Mouse (Mus musculus) cerebral cortex, adult 2 months (tissue): ENCODE data around the gene Fhod1.

Experiments used
- WGBS: fragments of 180-500 bp; shearing (Covaris S2); methylation state at CpG from one replicate; pipeline ENCODE4 v1.1.7; 2018; 5-methylcytosine and 5-hydroxymethylcytosine counted together

The Fhod1 gene

DNA sequence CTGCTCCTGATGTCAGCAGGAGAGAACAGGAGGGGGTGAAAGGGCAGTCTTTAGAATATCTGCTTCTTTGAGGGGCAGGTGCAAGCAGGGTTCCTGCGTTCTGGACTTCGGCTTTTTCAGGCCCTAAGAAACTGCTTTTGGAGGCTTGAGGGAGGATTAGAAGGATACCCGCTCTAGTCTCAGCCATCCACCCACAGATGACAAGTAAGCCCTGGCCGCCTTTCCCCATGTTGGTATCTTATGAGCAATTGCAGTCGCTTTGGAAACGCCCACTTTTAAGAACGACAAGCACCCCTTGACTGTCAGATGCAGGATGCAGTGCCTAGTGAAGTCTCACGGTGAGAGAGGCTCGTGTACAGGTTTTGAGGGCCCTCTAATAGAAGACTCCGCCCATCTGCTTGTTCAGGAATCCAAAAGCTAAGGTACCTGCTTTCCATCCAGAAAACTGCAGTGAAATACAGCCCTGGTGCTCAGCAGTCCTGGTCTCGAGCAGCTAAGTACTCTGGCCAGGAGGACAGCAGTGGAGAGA lies 29.0 kb downstream of the Fhod1 start:
- WGBS = 64% methylated on average over 11 of the region's 11 CpGs

DNA sequence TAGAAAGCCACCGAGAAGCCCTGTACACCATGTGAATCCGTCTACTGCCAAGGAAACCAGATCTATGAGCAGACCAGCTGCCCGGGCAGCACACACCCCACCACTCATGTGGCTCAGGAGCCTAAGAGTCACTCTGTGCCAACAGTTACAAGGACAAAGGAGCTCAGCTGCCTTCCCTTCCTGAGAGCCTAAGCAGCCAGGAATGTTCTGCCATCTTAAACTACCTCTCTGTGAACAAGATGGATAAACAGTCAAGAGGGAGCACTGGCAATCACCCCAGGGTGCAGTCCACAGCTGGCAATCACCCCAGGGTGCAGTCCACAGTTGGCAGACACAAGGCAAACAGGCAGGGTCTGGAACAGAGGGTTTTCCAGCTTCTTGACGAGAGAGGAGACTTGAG lies 29.8 kb downstream of the Fhod1 start:
- 54% methylated on average over 4 of the region's 4 CpGs for WGBS

DNA sequence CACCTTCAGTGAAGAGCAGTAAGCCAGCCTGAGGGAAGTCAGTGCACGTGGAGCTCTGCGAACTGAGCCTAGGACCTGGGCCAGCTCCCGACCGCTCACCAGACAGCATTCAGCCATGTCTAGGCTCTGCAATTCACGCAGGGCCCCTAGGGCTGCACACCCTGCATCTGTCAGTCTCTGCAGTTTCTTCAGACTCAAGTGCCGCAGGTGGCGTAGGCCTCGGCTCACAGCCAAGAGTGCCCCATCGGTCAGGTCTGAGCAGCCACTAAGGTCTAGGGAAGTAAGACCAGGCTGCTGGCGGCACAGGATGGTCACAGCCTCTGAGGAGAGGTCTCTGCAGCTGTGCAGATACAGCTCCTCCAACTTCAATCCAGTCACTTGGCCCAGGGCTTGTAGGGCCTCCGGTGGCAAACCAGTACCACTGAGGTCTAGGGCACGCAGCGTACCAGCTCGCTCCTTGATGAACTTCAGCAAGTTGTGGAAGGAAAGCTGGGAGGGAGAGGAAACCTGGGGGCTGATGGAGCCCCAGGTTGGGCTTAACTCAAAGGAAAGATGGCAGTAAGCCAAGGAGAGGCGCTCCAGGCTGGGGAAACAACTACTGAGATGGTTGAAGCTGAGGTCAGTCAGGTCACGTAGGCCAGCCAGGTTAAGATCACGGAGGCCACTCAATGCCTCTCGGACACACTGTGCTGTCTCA lies 32.5 kb downstream of the Fhod1 start:
- WGBS = 92% methylated on average over 18 of the region's 18 CpGs

DNA sequence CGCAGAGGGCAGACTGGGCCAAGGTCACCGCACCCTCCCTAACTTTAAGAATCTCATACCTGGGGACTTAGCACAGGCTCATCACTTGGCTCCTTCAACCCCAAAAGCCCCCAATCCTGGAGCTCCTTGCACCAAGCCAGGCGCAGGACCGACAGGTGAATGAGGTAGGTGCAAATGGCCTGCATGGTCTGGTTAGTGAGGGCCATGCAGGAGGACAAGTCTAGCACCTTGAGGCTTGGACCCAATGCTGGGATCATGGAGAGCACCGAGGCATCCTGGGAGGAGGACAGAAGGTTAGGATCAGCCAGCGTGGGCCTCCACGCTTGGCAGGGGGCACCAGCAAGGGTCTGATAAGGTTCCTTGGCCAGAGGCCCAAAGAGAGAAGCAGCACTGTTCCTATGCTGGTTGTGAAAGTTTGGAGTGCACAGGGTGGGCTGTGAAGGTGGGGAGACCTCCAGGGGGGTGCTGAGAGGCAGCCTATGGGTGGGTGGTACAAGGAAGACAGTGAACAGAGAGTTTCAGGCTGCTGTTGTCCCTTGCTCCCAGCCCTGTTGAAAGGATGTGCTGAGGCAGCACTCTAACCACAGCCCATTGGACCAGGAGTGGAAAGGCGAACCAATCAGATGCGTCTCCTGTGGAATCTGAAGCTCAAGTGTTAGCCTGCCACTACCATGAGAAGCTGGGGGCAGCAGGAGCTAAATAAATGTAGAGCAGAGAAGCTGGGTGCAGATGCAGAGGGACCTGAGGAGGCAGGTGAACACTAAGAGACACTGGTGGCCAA lies 33.9 kb downstream of the Fhod1 start:
- WGBS = 86% methylated on average over 9 of the region's 9 CpGs

DNA sequence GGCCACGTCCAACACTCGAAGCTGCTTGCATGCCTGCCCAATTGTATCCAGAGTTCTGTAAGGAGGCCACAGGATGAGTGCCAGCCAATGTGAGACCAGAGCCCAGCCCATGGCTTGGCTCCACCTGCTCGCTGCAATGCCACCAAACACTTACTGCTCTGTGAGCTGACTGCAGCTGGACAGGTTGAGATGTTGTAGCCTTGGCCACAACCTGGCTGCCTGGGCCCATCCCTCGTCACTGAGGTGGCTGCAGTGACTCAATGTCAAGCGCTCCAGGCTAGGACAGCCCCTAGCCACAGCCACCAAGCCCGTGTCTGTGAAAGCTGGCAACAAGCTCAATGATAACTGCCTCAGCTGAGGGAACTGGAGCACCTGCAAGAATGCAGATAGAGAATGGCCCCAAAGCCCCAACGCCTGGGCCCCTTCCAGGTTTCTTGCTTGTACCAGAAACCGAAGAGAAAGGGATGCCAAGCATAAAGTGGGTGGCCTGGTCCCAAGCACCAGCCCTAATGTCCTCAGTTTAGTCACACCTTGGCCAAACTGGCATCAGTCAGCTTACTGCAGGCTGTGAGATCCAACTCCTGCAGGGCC lies 34.8 kb downstream of the Fhod1 start:
- 81% methylated on average over 8 of the region's 8 CpGs for WGBS

DNA sequence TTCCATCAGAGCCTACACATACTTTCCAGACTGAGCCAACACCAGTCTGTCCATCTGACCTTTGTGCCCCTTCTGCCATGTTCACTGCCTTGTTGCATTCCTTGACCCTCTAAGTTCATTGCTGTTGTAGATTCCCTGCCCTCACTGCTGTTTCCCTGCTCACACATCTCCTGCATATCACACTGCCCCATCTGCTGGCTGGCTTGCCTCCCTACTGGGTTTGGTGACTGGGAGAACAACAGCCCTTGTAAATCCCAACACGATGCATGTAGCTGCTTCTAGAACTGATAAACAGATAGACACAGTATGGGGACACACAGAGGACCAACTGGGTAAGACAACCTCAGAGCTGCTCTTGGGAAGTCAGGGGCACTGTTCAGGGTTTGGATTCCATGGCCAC lies 36.0 kb downstream of the Fhod1 start:
- WGBS = 41% methylated on average over 1 of the region's 1 CpGs

DNA sequence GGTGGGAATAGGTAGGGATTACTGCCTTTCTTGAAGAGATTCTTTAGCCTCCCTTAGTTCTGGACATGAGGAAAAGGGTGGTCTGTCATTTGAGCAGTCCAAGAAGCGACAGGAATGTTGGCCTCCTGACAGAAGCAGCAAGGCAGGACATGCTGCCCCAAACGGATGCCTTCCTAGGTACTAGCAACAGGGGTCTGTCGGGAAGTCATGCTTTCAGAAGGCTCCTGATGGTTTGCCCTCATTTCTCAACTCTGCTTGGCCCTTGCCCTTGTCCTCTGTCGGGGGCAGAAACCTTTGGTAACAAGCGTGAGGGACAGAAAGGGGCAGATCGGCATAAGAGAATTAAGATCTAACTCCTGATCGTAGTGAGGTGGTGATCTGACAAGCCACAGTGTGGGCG lies 37.6 kb downstream of the Fhod1 start:
- WGBS = 85% methylated on average over 8 of the region's 8 CpGs

DNA sequence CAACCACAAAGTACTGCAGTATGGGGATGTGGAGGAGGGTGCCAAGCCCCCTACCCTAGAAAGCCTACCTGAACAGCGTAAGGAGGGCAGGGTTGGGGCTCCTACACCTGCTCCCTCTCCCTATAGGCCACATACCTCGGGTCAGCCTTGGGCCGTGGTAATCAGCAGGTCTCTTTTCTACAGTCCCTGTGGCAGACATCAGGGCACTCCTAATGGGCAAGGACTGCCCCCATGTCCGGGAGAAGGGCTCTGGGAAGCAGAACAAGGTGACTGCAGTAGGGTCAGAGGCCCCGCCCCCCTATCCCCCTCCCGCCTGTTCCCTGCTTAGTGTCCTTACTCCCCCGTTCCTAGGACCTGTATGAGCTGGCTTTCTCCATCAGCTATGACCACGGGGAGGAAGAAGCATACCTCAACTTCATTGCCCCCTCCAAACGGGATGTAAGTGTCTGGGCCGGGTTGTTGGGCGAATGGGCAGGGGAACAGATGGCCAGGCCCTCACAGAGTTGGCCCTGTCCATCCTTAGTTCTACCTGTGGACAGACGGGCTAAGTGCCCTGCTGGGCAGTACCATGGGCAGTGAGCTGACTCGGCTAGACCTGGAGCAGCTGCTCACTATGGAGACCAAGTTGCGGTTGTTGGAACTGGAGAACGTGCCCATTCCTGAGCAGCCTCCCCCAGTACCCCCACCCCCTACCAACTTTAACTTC lies 38.5 kb downstream of the Fhod1 start:
- 80% methylated on average over 15 of the region's 15 CpGs for WGBS

DNA sequence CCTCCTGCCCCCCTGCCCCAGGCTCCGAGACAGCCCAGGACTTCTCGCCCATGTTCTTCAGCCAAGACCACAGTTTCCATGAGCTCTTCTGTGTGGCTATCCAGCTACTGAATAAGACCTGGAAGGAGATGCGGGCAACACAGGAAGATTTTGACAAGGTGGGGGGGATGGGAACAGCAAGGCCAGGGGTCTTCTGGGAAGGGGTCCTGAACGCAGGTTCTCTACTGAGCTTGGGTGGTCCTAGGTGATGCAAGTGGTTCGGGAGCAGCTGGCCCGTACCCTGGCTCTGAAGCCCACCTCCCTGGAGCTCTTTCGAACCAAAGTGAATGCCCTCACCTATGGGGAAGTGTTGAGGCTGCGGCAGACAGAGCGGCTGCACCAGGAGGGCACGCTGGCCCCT lies 39.3 kb downstream of the Fhod1 start:
- WGBS = 95% methylated on average over 10 of the region's 10 CpGs

DNA sequence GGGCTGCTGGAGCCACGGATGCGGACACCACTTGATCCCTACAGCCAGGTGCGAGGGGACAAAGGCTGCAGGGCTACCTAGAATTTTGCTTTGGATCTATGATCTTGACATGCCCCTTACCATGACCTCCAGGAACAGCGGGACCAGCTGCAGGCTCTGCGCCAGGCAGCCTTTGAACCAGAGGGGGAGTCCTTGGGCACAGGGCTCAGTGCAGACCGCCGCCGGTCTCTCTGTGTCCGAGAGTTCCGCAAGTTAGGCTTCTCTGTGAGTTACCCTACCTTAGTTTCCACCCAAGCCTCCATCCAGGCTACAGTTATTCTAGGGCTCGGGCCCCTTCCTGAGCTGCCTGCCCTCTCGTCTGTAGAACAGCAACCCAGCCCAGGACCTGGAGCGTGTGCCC lies 40.1 kb downstream of the Fhod1 start:
- WGBS = 95% methylated on average over 13 of the region's 13 CpGs

DNA sequence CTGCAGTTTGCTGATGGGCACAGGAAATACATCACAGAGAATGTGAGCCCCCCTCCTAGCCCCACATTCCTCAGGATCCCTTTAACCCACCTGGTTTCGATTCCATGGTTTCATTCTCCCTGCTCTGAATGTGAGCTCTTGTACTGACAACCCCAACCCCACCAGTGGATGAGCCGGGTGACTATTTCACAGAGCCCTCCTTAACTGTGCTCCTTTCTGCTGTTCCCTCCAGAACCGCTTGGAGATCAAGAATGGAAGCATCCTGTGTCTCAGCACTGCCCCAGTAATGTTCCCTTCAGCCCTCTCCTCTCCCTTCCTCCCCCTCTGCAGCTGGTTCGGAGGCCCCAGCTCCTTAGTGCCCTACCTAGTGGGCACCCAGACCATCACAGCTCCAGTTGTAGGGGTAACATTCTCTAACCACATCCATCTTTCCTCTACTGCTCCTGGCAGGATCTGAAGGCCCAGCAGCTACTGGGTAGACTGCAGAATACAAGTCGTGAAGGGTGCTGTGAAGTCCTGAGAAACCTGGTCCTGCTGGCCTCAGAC lies 41.5 kb downstream of the Fhod1 start:
- WGBS = 48% methylated on average over 5 of the region's 5 CpGs

DNA sequence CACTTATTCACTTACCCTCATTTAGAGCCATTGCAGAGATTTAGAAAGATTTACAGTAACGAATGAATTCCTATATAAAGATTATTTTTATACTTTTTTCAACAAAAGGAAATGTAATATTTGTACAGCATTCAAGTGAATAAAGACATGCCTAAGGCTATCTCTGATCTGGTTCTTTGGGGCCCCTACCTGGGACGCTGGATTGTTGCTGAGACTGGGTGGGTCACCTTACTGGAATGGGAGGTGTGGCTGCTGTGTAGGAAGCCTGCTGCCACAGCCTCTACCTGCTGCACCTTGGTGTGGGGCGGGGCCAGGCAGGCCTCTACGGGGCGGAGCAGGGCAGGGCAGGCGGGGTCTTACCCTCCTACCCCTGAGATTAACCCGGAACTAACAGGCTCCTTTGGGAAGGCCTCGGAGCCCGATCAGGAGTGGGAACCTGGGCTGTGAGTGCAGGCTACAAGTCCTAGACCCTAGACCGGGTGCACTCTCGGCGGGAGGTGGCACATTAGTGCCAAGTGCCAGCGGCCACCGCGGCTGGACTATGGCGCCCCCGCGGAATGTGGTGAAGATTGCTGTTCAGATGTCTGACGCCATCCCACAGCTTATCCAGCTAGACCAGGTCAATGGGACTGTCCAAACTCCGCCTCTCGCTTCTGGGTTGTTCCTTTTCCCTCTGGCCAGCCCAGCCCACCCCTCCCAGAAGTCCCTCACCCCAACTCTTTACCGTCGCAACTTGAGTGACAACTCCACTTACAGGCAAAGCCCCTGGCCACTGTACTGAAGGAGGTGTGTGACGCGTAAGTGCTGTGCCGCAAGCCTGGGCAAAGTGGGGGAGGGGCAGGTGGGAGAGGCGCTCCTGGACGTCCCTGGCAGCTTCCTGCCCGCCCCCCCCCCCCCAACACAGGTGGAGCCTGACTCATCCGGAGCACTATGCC lies 42.3 kb downstream of the Fhod1 start, which contains the start of gene Elmo3:
TSS of gene Elmo3 (plus strand) at position 391 of the 935 bp plus-strand sequence.
- 6% methylated on average over 29 of the region's 30 CpGs for WGBS

DNA sequence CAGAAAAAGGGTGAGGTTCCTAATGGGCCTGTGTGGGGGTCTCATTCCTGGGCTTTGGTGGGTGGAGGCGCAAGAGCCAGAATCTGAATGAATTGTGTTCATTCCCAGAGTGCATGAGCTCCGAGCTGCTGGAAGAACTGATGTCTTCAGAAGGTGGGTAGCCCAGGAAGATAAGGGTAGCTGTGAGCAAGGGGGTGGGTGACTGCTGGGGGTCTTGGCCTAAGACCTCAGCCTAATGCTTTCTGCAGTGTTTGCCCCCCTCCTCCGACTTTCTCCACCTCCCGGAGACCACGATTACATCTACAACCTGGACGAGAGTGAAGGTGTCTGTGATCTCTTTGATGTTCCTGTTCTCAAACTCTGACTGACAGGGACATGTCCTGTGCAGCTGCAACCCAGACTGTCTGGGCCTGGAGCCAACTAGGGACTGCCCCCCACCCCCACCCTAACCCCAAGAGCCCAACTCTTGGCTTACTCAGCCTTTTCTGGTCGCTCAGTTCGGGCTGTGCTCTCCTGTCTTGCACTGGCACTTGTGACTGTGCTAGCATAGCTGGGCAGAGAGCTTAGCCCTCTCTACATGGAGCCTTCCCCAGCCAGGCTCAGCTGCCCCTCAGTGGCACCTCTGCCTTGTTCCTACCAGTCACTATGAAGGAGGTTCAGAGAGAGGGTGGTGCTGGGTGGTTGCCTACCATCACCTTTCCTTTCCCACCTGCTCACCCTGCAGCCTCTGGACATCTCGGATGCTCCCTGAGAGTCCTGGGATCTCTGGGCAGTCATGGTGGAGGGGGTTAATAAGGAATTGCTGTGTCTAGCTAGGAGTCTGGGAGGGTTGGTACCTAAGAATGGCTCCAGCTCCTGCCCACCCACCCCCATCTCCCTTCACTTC lies 43.2 kb downstream of the Fhod1 start:
- 36% methylated on average over 9 of the region's 9 CpGs for WGBS

DNA sequence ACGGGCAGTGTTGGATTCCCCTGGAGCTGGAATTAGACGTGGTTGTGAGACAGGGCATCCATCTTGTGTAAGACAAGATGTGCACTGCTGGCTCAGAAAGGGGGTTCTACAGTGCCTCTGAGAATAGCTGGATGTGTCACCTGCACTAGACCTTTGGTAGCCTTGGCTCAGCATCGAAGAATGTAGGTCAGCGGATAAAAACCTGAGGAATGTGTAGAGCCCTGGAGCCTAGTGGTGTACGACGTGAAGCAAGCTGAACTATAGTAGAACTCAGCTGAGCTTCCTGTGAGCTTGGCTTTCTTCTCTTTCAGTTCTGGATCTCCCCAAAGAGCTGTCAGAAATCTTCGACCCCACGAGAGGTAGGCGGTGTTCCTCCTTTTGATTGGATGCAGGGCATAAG lies 43.9 kb downstream of the Fhod1 start:
- 53% methylated on average over 9 of the region's 9 CpGs for WGBS

DNA sequence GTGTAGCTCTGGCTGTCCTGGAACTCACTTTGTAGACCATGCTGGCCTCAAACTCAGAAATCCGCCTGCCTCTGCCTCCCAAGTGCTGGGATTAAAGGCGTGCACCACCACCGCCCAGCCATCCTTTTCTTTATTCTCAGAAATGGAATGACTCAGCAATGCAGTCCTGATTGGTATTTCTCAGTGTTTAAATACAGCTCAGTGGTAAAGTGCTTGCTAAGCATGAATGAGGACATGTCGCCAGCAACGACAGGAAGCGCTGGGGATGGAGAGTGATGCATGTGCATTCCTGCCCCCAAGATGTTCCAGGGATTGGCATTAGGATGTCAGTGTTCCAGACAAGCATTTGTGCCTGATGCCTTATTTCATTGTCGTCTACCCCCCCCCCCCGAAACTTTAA lies 44.4 kb downstream of the Fhod1 start:
- 50% methylated on average over 8 of the region's 8 CpGs for WGBS

DNA sequence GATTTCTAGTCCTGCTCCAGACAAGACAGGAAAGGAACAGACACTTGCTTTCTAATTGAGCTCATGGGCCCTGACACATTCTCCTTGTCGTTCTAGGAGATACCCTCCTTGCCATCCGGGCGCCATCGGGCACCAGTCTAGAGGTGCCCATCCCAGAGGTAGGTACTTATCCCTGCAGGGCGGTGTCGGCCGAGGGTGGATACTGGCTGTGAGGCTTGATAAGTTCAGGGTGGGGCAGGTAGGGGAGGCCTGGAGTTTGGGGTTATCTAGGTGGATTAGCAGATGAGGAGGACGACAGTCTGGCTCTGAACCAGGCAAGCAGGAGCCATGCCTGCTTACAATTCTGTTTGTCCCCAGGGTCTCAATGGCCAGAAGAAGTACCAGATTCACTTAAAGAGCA lies 47.8 kb downstream of the Fhod1 start:
- 94% methylated on average over 8 of the region's 8 CpGs for WGBS

DNA sequence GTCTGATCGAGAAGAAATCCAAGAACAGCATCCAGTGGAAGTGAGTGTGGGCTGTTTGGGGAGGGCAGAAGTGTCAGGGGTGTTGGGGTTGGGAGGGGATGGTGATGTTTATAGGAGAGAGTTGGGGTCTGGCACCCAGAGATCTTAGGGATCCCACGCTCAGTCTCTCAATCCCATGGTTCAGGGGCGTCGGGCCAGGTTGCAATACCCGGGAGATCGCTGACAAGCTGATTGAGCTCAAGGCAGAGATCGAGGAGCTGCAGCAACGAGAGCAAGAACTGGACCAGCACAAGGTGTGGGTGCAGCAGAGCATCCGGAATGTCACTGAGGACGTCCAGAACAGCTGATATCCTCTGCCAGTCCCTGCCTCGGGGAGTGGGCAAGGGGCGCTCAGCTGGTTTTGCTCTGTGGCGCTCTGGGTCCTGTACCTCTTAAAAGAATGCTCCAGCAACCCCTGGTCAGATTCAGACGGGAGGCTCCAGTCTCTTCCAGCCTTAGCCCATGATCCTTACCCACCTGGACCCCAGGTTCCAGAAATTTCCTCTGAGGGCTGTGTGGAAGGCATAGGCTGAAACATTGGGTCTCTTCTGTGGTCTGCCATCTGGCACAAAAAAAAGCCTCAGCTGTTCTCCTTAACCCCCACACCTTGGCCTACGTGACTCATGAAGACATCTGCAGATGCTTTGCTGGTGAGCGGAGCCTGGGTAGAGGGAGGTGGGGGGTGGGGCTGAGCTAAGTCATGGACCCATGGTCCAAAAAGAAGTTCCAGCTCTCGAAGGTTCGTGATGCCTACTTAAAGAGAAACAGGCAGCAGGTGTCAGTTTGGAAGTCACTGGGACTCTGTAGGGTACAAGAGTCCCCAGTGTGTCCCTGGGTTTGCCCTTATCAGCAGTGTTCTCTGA lies 49.2 kb downstream of the Fhod1 start:
- WGBS = 45% methylated on average over 18 of the region's 18 CpGs

DNA sequence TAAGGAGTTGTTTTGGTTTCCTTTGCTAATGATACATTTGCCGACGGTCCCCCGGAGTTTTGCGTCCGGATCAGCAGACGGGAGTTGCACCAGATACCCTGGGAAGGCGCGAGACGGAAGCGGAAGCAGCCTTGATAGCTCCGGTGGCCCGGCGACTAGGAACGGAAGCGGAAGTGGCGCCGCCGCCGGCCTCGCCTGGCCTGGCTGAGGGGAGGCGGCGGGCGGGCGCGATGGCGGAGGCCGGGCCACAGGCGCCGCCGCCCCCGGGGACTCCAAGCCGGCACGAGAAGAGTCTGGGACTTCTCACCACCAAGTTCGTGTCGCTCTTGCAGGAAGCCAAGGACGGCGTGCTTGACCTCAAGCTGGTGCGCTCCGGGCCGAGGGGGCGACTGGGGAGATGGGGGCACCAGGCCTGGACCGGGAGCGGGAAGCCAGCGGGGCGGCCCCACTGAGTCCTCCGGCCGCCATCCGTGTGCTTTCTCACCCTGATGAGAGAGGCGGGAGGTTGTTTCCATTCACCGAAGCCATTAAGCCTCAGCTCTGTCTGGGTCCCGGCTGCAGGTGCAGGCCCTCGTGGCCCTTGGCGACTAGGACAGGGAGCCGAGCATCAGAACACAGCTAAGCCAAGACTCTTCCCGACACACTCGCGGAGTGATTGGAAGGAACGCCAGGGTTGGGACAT lies 50.1 kb downstream of the Fhod1 start, which contains the start of gene E2f4:
TSS of gene E2f4 (plus strand) at position 153 of the 682 bp plus-strand sequence.
- under 1% methylated on average over 58 of the region's 58 CpGs for WGBS
